Mouse (Mus musculus) olfactory bulb, adult 2 months (tissue): Measurements from ENCODE around the gene Serpina6. TPM values are rescaled to one million over a fixed set of nuclear protein-coding genes. Genes with fewer than 3 reads are reported as not detected.
"Not testable (repeated sequence)": the region's sequence is repeated elsewhere in the genome, so short reads cannot be mapped to it uniquely, and the experiment has no call there.

ENCODE experiments used
- H3K27ac ChIP-seq: fragments of 200-500 bp; 2 replicates; pipeline ENCODE4 v1.5.1; 2012; ENCODE audit warnings: low read depth, low read length; ENCODE audit not compliant: insufficient read depth
- H3K4me1 ChIP-seq: fragments of 200-500 bp; 2 replicates; pipeline ENCODE4 v1.6.1; 2012; ENCODE audit warnings: low read length; ENCODE audit not compliant: control insufficient read depth, insufficient read depth
- H3K4me3 ChIP-seq: fragments of 200-500 bp; 2 replicates; pipeline ENCODE4 v1.5.1; 2012; ENCODE audit warnings: mild to moderate bottlenecking, low read depth, low read length, moderate library complexity; ENCODE audit not compliant: insufficient read depth
- CTCF ChIP-seq: fragments of 200-500 bp; IDR thresholded peaks from 2 replicates; pipeline ENCODE4 v1.5.1; 2012; ENCODE audit warnings: low read depth, mild to moderate bottlenecking, low read length, moderate library complexity; ENCODE audit not compliant: insufficient read depth
- POLR2A ChIP-seq: fragments of 200-500 bp; IDR thresholded peaks from 2 replicates; pipeline ENCODE4 v1.6.1; 2012; ENCODE audit warnings: mild to moderate bottlenecking, low read depth, low read length, moderate library complexity; ENCODE audit not compliant: insufficient read depth
- WGBS: fragments of 180-500 bp; shearing (Covaris S2); methylation state at CpG from one replicate; pipeline ENCODE4 v1.1.7; 2018; 5-methylcytosine and 5-hydroxymethylcytosine counted together
- polyA plus RNA-seq: library from polyadenylated mRNA; stranded (reverse); fragments of >200 nt; gene quantifications from 2 replicates; pipeline ENCODE4 v1.2.4, GENCODE M21; 2012; ENCODE audit warnings: low replicate concordance; ENCODE audit not compliant: missing spikeins, insufficient read depth, insufficient read length

Gene Serpina6
- polyA plus RNA-seq, 1 experiment = not detected

- Histone ChIP-seq H3K4me3 (no peak overlapping the region), H3K4me1 (no peaks in the 10 kb centered on the region), H3K27ac (no peak overlapping the region)
- WGBS = 76% methylated on average over 2 of the region's 2 CpGs
- TF ChIP-seq POLR2A (no peak), CTCF (no peak)
Observed at GRCm38 (mm10) chr12:103681739-103682138, 24.7 kb upstream of the Serpina6 start.

- TF ChIP-seq CTCF = no peak
- no peak for TF ChIP-seq POLR2A
- WGBS = 63% methylated on average over 2 of the region's 2 CpGs
Observed at GRCm38 (mm10) chr12:103681169-103681568, 24.2 kb upstream of the Serpina6 start.

GRCm38 (mm10) chr12:103679853-103680252 is 22.8 kb upstream of the Serpina6 start:
- not testable (repeated sequence) for H3K4me1 ChIP-seq, H3K4me3 ChIP-seq, H3K27ac ChIP-seq
- WGBS = 97% methylated on average over 1 of the region's 1 CpGs

More at GRCm38 (mm10) chr12:103681169-103681568, 24.2 kb upstream of the Serpina6 start:
- Histone ChIP-seq H3K4me3 (no peak overlapping the region), H3K4me1 (no peaks in the 10 kb centered on the region), H3K27ac (no peak overlapping the region)

GRCm38 (mm10) chr12:103676039-103676438 is 19.0 kb upstream of the Serpina6 start, which contains the start of gene Serpina16:
Serpina16 (minus strand) TSS chr12:103676139.
- 91% methylated on average over 1 of the region's 1 CpGs for WGBS
- H3K27ac ChIP-seq = no peak within 1 kb of the TSS
- TF ChIP-seq POLR2A = no peak
- TF ChIP-seq CTCF = no peak

GRCm38 (mm10) chr12:103673179-103673578 is 16.2 kb upstream of the Serpina6 start:
- 0 out of 2 replicates have a peak, but pooled peaks cover 2% of the 10 kb centered on the region for H3K4me1 ChIP-seq
- 62% methylated on average over 2 of the region's 2 CpGs for WGBS
- no peak overlapping the region for H3K4me3 ChIP-seq
- no peak for TF ChIP-seq POLR2A
- no peak for TF ChIP-seq CTCF
- no peak overlapping the region for H3K27ac ChIP-seq

More at GRCm38 (mm10) chr12:103676039-103676438, 19.0 kb upstream of the Serpina6 start, which contains the start of gene Serpina16:
- Histone ChIP-seq H3K4me1 (no peaks in the 10 kb centered on the region), H3K4me3 (no peak within 1 kb of the TSS)

- whole genome bisulfite sequencing = 77% methylated on average over 3 of the region's 3 CpGs
- Histone ChIP-seq H3K4me3 (no peak overlapping the region), H3K27ac (no peak overlapping the region), H3K4me1 (0 out of 2 replicates have a peak, but pooled peaks cover 2% of the 10 kb centered on the region)
- TF ChIP-seq POLR2A = no peak
- no peak for TF ChIP-seq CTCF
Observed at GRCm38 (mm10) chr12:103671483-103671882, 14.5 kb upstream of the Serpina6 start.

GRCm38 (mm10) chr12:103670964-103671363 is 14.0 kb upstream of the Serpina6 start:
- TF ChIP-seq CTCF = no peak
- no peak for TF ChIP-seq POLR2A
- 70% methylated on average over 2 of the region's 2 CpGs for WGBS

GRCm38 (mm10) chr12:103670344-103670743 is 13.3 kb upstream of the Serpina6 start:
- TF ChIP-seq POLR2A (no peak), CTCF (no peak)
- no peak overlapping the region for H3K4me3 ChIP-seq
- 0 out of 2 replicates have a peak, but pooled peaks cover 2% of the 10 kb centered on the region for H3K4me1 ChIP-seq
- WGBS = 32% methylated on average over 5 of the region's 5 CpGs
- H3K27ac ChIP-seq = no peak overlapping the region

More at GRCm38 (mm10) chr12:103670964-103671363, 14.0 kb upstream of the Serpina6 start:
- H3K4me3 ChIP-seq = no peak overlapping the region
- no peak overlapping the region for H3K27ac ChIP-seq
- 0 out of 2 replicates have a peak, but pooled peaks cover 2% of the 10 kb centered on the region for H3K4me1 ChIP-seq

- Histone ChIP-seq H3K4me1 (0 out of 2 replicates have a peak, but pooled peaks cover 2% of the 10 kb centered on the region), H3K27ac (no peak overlapping the region), H3K4me3 (no peak overlapping the region)
- TF ChIP-seq POLR2A (no peak), CTCF (no peak)
- WGBS = 89% methylated on average over 3 of the region's 3 CpGs
Observed at GRCm38 (mm10) chr12:103665286-103665685, 8.3 kb upstream of the Serpina6 start.

GRCm38 (mm10) chr12:103662053-103662452 is 5.0 kb upstream of the Serpina6 start:
- not testable (repeated sequence) for H3K27ac ChIP-seq, H3K4me3 ChIP-seq, H3K4me1 ChIP-seq
